Mouse (Mus musculus) cerebellum, postnatal 10 days (tissue): ENCODE data around the gene Cyth4.

Experiments
- DNase-seq, 2 experiments: peaks; one replicate each; pipeline ENCODE4 v3.0.0; 2021; ENCODE audit warnings: mixed read lengths in 2 of 2

Gene Cyth4

GRCm38 (mm10) chr15:78596914-78597313 lies at the start of gene Cyth4:
Cyth4 (plus strand) TSS chr15:78597047.
- peak in 1 of 2 experiments; percentile 40 for DNase-seq

- peak in 1 of 2 experiments; percentile 64 for DNase-seq
Observed at GRCm38 (mm10) chr15:78547415-78548335, 49.2 kb upstream of the Cyth4 start.

GRCm38 (mm10) chr15:78548336-78548665 lies 48.5 kb upstream of the Cyth4 start:
- peak in 1 of 2 experiments; percentile 31 for DNase-seq

- DNase-seq = no peak
Observed at GRCm38 (mm10) chr15:78548711-78549110, 48.1 kb upstream of the Cyth4 start.

GRCm38 (mm10) chr15:78549189-78549734 lies 47.6 kb upstream of the Cyth4 start:
- DNase-seq = no peak

DNA sequence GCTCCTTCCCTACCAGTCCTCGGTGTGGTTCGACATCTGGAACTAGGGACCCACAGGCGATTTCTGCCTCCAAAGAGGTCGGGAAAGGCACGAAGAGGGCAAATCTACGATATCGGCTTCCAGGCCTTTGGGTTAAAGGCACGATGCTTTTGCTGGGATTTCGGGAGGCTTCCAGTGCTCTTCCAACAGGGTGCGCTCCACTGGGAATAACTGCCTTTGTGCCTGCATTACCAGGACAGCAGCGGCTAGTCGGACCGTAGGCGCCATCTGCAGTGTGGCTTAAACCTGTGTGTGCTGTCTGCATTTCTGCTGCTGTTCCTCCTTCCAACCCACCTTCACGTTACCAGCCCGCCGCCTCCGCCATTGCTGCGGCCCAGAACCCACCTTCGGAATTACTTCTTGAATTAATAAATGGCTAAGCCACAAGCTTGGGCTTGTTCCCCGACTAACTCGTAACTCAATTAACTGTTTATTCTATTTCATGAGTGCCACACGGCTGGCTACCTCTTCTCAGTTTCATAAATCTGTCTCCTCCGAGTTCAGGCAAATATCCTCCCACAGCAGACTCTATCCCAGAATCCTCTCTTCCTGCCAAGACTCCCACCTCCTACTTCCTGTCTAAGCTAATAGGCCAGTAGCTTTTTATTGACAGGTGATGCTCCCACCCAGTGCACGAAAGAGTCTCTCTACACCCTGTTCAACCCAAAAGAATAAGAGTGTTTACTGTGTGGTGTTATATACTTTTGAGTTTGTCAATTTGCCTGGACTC lies 42.1 kb upstream of the Cyth4 start:
- DNase-seq = no peak

DNA sequence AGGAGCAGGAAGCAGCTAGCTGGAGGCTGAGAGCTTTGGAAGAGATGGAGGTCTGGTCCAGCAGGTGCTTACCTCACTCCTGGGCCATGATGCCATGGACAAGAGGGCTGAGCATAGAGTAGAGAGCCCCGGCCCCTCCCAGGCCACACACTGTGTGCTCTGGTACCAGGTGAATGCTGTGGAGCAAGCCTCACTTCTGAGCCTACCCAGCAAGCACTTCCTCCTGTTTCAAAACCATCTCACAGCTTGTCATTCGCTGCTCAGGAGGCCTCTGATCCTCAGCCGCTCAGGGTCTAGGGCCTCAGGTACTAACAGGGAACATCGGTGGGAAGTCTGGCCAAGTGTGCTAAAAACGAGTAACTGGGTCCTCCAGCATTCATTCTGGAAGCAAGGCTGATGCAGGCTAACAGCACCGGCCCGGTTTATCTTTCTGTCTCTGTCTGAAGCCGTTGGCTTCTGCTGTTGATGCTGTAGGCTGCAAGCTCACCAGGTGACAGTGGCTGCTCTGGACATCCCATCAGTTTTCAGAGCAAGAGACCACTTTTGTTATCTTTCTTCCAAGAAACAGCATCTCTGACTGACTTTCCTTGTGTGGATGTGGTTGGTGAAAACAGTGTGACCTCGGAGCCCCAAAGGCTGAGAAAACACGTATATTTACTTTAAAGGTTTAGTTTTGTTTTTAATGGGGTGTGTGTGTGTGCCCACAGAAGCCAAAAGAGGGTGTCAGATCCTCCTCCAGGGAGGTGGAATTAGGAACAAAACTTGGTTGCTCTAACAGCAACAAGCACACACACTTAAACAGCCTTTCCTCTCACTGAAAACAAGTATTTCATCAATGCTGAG lies 38.9 kb upstream of the Cyth4 start:
- no peak for DNase-seq

GRCm38 (mm10) chr15:78559141-78559979 lies 37.5 kb upstream of the Cyth4 start:
- no peak for DNase-seq

- no peak for DNase-seq
Observed at GRCm38 (mm10) chr15:78563344-78563743, 33.5 kb upstream of the Cyth4 start.

DNA sequence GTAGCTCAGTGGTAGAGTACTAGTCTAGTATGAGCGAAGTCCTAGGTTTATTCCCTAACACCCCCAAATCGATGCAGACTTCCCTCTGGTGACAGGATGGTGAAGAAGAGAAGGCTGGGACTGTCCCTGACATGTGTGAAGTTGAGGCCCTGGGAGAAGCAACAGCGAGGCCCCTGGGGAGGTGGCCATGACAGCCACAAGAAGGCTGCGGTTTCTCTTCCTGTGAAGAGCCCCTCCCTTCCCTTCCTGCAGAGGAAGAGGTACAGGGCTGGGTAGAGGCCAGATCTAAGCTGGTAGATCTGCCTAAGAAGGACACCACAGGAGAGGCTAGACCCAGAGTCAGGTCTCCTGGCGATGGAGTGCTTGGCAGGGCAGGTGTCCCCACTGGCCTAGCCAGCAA lies 32.9 kb upstream of the Cyth4 start:
- no peak for DNase-seq

DNA sequence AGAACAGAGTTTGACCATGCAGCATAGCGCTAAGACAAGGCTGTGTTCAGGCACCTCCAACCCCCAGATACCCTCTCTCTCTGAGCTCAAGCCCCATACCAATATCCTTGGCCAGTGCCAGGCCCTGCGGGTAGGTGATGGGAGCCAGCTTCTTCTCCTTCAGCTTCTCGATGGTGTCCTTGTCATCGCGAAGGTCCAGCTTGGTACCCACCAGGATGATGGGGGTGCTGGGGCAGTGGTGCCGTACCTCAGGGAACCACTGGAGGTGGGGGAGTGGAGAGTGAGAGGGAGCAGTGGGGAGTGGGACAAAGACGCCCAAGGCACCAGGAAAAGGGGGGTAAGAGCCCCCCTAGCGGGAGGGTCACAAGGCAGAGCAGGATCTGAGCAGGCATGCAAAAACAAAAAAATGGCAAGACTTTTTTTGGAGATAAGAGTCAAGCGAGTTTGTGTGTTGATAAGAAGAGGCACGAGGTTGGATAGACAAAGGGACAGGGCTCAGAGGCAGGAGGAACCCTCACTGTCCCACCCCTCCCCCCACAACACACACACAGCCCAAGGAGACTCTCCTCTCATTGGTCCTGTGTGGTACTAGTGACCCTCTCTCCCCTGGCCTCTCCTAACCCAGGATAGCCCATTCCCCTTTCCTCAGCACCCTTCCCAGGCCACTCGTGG lies 31.9 kb upstream of the Cyth4 start:
- DNase-seq = no peak

DNA sequence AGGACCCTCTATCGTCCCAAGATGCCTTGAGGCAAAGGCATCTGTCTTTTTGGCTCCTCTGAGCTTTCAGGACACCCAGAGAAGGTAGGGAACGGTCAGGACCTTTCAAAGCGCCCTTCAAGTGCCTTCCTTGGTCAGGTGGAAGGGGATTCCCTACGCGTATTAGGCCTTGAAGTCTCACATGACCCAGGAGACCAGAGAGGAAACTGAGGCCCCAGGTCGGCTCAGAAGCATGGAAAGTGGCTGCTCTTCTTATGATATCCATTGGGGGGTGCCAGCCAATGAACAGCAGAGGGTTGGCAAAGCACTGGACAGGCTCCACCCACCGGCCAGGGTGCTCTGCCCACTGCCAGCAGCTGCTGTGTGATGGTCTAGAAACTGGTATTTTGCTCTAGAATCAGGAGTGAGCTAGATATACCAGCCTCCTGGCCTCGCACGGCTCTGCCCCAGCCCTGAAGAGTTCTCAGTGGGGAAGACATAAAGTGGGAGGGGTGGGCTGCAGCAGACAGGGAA lies 29.2 kb upstream of the Cyth4 start:
- peak in 1 of 2 experiments; percentile 46 for DNase-seq

- no peak for DNase-seq
Observed at GRCm38 (mm10) chr15:78570170-78570569, 26.7 kb upstream of the Cyth4 start.

DNA sequence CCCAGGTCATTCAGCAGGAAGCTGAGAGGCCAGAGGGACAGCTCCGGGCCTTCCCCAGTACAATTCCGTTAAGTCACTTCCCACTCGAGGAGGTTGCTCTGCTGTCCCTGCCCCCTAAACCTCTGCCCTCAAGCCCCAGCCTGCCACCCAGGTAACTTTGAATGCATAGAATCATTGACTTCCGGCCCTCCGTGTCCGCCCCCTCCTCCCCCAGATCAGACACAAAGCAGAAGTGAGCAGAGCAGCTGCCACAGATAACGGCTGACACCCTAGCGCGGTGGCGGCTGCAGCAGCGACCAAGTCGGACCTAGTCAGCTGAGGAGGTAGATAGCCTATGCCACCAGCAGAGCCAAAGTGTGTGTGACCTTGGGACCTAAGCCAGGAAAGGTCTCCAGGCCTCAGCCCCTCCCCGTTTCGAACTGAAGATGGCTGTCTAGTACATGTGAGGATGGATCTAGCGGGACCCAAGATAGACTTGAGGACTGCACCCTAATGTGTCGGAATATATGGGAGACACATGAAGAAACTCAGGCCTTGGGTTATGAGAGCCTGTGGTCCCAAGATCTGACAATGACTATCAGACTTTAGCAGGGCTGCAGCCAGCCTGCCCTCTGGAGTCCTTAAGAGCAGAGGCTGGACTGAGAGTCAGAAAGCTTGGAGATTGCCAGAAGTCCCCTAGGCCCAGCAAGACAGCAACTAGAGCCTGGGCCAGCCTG lies 25.1 kb upstream of the Cyth4 start:
- DNase-seq = no peak

GRCm38 (mm10) chr15:78572270-78572600 lies 24.6 kb upstream of the Cyth4 start:
- DNase-seq = no peak

DNA sequence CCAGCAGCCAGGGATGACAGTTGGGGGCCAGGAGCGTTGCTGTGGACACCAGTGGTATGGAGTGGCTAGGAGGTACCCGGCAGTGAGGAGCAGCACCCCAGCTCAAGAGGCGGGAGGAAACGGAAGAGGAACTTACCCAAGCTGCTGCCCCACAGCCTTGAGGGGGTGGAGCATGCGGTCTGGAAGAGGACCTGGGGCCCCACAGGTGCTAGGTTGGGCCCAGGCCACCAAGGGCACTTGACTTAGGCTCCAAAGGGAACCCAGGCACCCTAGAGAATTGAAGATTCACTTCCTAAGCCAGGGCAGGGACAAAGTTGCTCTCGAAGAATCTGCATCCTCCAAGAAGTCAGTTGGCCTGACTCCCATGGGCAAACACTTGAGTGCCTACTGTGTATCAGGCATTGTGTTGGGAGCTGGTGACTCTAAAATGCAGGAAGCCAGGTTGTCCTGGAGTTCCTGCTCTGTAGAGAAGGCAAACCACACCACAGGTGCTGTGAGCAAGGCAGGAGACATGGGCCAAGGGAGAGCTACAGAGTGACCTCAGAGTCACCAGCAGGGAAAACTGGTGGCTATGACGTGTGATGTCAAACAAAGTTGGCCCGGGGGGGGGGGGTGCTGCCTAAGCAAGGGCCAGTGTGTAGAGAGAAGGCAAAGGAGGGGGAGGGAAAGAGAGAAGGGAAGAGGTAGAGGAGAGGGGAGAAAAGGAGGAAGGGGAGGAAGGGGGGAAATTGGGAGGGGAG lies 24.0 kb upstream of the Cyth4 start, which contains the start of gene Rac2:
TSS of gene Rac2 (minus strand) at position 126 of the 740 bp plus-strand sequence.
- DNase-seq = no peak

GRCm38 (mm10) chr15:78576284-78576810 lies 20.5 kb upstream of the Cyth4 start:
- DNase-seq = no peak

DNA sequence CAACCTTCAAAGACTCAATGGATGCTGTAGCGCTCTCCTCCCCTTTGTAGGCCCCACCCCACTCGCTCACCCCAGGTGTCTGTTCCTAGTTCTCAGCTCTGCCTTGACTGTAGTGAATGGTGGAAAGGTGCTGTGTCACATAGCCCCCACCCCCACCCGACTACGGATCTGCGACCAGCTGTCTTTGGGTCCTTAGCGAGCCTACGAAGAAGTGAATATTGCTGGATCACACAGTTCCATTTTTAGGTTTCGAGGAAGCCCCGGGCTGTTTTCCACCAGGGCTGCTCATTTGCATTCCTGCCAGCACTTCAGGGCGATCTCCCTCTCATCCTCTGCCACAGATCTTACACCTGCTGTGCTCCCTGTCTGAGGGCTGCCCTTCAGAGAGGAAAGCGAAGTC lies 13.5 kb upstream of the Cyth4 start:
- DNase-seq = peak in 1 of 2 experiments; percentile 28

DNA sequence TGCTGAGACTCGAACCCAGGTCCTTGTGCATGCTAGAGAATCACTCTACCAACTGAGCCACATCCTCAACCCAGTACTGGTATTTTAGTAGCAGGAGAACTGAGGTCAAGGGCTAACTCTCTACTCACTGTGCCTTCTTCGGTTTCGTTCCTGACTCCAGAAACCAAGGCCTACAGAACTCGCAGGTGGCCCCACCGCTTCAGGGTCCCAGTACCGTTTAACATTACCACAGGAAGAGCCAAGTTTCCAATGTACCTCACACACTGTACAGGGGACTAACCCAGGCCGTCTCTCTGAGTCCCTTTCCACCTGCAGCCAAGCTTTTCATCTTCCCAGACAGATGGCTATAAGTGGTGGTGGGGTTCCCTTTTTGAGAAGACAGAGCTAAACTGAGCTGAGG lies 11.4 kb upstream of the Cyth4 start:
- DNase-seq = no peak
